Mouse (Mus musculus) MEL (cell line): ENCODE measurements around the gene Zmynd10.

ENCODE experiments used
- CTCF ChIP-seq, 3 experiments: IDR thresholded peaks in 2 of 3; conservative IDR thresholded peaks in 1 of 3; 2 replicates each; pipeline ENCODE4 v1.5.1; 2011 to 2012; ENCODE audit warnings: low read length in 3 of 3, low read depth in 2 of 3, mild to moderate bottlenecking in 2 of 3, improper control_type of control experiment in 1 of 3, inconsistent platforms in 1 of 3, mixed read lengths in 1 of 3, moderate library complexity in 1 of 3; ENCODE audit not compliant: control insufficient read depth in 1 of 3, insufficient read depth in 1 of 3, poor library complexity in 1 of 3, severe bottlenecking in 1 of 3
- E2F4 ChIP-seq: IDR thresholded peaks from 2 replicates; pipeline ENCODE4 v1.6.1; 2011; ENCODE audit warnings: low read depth, low read length, improper control_type of control experiment, borderline replicate concordance
- EP300 ChIP-seq, 2 experiments: IDR thresholded peaks; 2 replicates each; pipeline ENCODE4 v1.6.1; 2011; ENCODE audit warnings: improper control_type of control experiment in 2 of 2, low read length in 2 of 2, low read depth in 1 of 2, mild to moderate bottlenecking in 1 of 2

DNA sequence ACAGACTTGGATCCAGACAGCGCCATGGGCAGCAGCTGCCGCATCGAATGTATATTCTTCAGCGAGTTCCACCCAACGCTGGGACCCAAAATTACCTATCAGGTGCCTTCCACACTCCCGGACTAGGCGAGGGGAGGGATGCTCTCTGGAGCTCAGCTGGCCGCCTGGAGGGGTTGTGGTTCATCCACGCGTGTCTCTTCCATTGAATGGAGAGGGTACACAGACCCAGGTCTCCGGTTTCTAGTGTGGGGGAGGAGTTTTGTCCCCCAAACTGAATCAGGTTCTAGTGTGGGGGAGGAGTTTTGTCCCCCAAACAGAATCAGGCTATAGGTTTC is 4.8 kb upstream of the Zmynd10 start:
- no peak for TF ChIP-seq CTCF (IDR thresholded peaks at IDR 0.05 in 2 of 3, conservative IDR thresholded peaks at IDR 0.05 in 1 of 3; ENCODE audit: control insufficient read depth in 1 of 3, insufficient read depth in 1 of 3, low read depth in 2 of 3, low read length in 3 of 3, poor library complexity in 1 of 3, severe bottlenecking in 1 of 3)
- TF ChIP-seq EP300 (IDR thresholded peaks at IDR 0.05; ENCODE audit: low read depth in 1 of 2, low read length in 2 of 2) = no peak
- TF ChIP-seq E2F4 = no peak
